Mouse (Mus musculus) bone marrow macrophage, adult 2 months (primary cell): ENCODE measurements around the gene Fam169b. TPM values are rescaled to one million over a fixed set of nuclear protein-coding genes. Genes with fewer than 3 reads are reported as not detected.
"Not testable (repeated sequence)": the region's sequence is repeated elsewhere in the genome, so short reads cannot be mapped to it uniquely, and the experiment has no call there.

Experiments
- H3K27ac ChIP-seq: 2 replicates; pipeline ENCODE4 v1.5.1; 2012; ENCODE audit warnings: low read depth, low read length; ENCODE audit not compliant: insufficient read depth
- H3K4me1 ChIP-seq: 2 replicates; pipeline ENCODE4 v1.6.1; 2012; ENCODE audit warnings: low read length; ENCODE audit not compliant: control insufficient read depth, insufficient read depth
- H3K4me3 ChIP-seq: 2 replicates; pipeline ENCODE4 v1.5.1; 2012; ENCODE audit warnings: mild to moderate bottlenecking, low read length, moderate library complexity; ENCODE audit not compliant: insufficient read depth
- CTCF ChIP-seq: IDR thresholded peaks from 2 replicates; pipeline ENCODE4 v1.5.1; 2012; ENCODE audit warnings: low read depth, mild to moderate bottlenecking, low read length, moderate library complexity
- POLR2A ChIP-seq: IDR thresholded peaks from 2 replicates; pipeline ENCODE4 v1.6.1; 2012; ENCODE audit warnings: mild to moderate bottlenecking, low read depth, low read length, borderline replicate concordance
- polyA plus RNA-seq: library from polyadenylated mRNA; stranded (reverse); fragments of >200 nt; gene quantifications from 2 replicates; pipeline ENCODE4 v1.2.4, GENCODE M21; 2012; ENCODE audit not compliant: missing spikeins, insufficient read depth, insufficient read length

The Fam169b gene
- polyA plus RNA-seq, 1 experiment = not detected

GRCm38 (mm10) chr7:68275838-68276731 is 2.4 kb downstream of the Fam169b start:
- no peak overlapping the region for H3K27ac ChIP-seq
- H3K4me1 ChIP-seq = no peaks in the 10 kb centered on the region
- TF ChIP-seq POLR2A = no peak
- no peak for TF ChIP-seq CTCF
- H3K4me3 ChIP-seq = peak overlapping the region; percentile 49

GRCm38 (mm10) chr7:68277054-68277896 is 3.6 kb downstream of the Fam169b start:
- H3K4me1 ChIP-seq = peaks cover under 1% of the 10 kb centered on the region
- H3K27ac ChIP-seq = no peak overlapping the region
- H3K4me3 ChIP-seq = no peak overlapping the region
- TF ChIP-seq POLR2A = no peak

- TF ChIP-seq CTCF (no peak), POLR2A (no peak)
- Histone ChIP-seq H3K27ac (no peak overlapping the region), H3K4me3 (no peak overlapping the region), H3K4me1 (peaks cover 5% of the 10 kb centered on the region)
Observed at GRCm38 (mm10) chr7:68277897-68278270, 4.2 kb downstream of the Fam169b start.

- Histone ChIP-seq H3K4me3 (no peak overlapping the region), H3K4me1 (peaks cover 8% of the 10 kb centered on the region), H3K27ac (no peak overlapping the region)
- TF ChIP-seq CTCF = no peak
- no peak for TF ChIP-seq POLR2A
Observed at GRCm38 (mm10) chr7:68278385-68278784, 4.7 kb downstream of the Fam169b start.

GRCm38 (mm10) chr7:68278908-68279307 is 5.3 kb downstream of the Fam169b start:
- Histone ChIP-seq H3K4me3 (no peak overlapping the region), H3K27ac (no peak overlapping the region), H3K4me1 (peaks cover 8% of the 10 kb centered on the region)
- TF ChIP-seq POLR2A (no peak), CTCF (no peak)

- Histone ChIP-seq H3K4me3 (no peak overlapping the region), H3K4me1 (peaks cover 8% of the 10 kb centered on the region), H3K27ac (no peak overlapping the region)
- TF ChIP-seq POLR2A (no peak), CTCF (no peak)
Observed at GRCm38 (mm10) chr7:68279481-68279880, 5.8 kb downstream of the Fam169b start.

- no peak for TF ChIP-seq CTCF
- no peak for TF ChIP-seq POLR2A
- no peak overlapping the region for H3K4me3 ChIP-seq
- H3K27ac ChIP-seq = no peak overlapping the region
Observed at GRCm38 (mm10) chr7:68280352-68280869, 6.8 kb downstream of the Fam169b start.

GRCm38 (mm10) chr7:68281341-68281740 is 7.7 kb downstream of the Fam169b start:
- H3K27ac ChIP-seq = no peak overlapping the region

More at GRCm38 (mm10) chr7:68280352-68280869, 6.8 kb downstream of the Fam169b start:
- H3K4me1 ChIP-seq = peaks cover 8% of the 10 kb centered on the region

GRCm38 (mm10) chr7:68282304-68283132 is 8.9 kb downstream of the Fam169b start:
- H3K4me3 ChIP-seq = peak overlapping the region; percentile 45

More at GRCm38 (mm10) chr7:68281341-68281740, 7.7 kb downstream of the Fam169b start:
- H3K4me1 ChIP-seq = peaks cover 8% of the 10 kb centered on the region
- TF ChIP-seq POLR2A (no peak), CTCF (no peak)
- no peak overlapping the region for H3K4me3 ChIP-seq

GRCm38 (mm10) chr7:68283133-68283520 is 9.5 kb downstream of the Fam169b start:
- H3K27ac ChIP-seq = peak overlapping the region; percentile 11; the same call in 1 of the 2 replicates
- H3K4me3 ChIP-seq, H3K4me1 ChIP-seq: not testable (repeated sequence)

More at GRCm38 (mm10) chr7:68282304-68283132, 8.9 kb downstream of the Fam169b start:
- TF ChIP-seq POLR2A = no peak
- TF ChIP-seq CTCF = no peak
- Histone ChIP-seq H3K4me1 (peaks cover 8% of the 10 kb centered on the region), H3K27ac (peak overlapping the region; percentile 11)
